Mouse (Mus musculus) kidney, postnatal 36 days (tissue): ENCODE results near the gene Olfr639.
"Not testable (repeated sequence)": the region's sequence is repeated elsewhere in the genome, so short reads cannot be mapped to it uniquely, and the experiment has no call there.

Experiments used
- DNase-seq, 2 experiments: peaks; one replicate each; pipeline ENCODE4 v3.0.0; 2021 to 2022; ENCODE audit warnings: mixed read lengths in 2 of 2

The Olfr639 gene

GRCm38 (mm10) chr7:104017203-104017602 is at the start of gene Olfr639:
Gene Olfr639 (minus strand): TSS chr7:104017303.
- DNase-seq: no peak

GRCm38 (mm10) chr7:104061345-104061744 is 44.2 kb upstream of the Olfr639 start, which contains the start of gene 4930516K23Rik:
Gene 4930516K23Rik (minus strand): TSS chr7:104061445.
- DNase-seq: no peak

DNA sequence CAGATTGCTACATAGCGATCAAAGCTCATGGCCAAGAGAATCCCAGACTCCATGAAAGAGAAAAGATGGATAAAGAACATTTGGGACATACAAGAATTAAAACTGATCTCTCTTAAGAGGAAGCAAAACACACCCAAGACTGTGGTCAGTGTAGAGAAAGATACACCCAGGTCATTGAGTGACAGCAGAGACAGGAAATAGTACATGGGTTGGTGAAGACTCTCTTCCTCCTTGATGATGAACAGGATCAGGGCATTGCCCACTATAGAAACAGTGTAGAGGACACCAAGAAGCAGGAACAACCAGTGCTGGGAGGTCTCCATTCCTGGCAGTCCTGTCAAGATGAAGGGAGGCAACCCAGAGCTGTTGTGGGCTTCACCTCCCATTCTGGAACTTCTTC is 42.1 kb upstream of the Olfr639 start:
- DNase-seq: no peak

- no peak for DNase-seq
Observed at GRCm38 (mm10) chr7:104052566-104052965, 35.5 kb upstream of the Olfr639 start, which contains the start of gene Olfr642. Gene Olfr642 (minus strand): TSS chr7:104052666.

DNA sequence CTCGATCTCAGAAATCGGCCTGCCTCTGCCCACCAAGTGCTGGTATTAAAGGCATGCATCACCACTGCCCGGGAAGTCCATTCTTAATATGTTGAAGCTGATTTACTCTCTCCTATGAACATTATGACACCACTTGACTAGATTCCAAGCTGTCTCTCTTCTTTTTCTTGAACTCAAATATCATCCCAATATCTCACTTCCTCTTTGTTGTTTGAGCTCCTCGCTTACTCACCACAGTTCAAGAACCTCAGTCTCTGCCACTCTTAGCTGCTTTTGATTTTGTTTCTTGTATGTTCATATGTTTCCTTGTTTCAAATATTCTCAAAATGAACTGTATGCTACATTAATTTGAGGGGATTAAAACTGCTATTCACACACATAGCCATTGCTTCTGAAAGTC is 33.6 kb upstream of the Olfr639 start:
- no peak for DNase-seq

- DNase-seq: no peak
Observed at GRCm38 (mm10) chr7:104035145-104035544, 18.0 kb upstream of the Olfr639 start, which contains the start of gene Olfr641. Gene Olfr641 (plus strand): TSS chr7:104035445.

GRCm38 (mm10) chr7:104026978-104027377 is 9.9 kb upstream of the Olfr639 start:
- DNase-seq: no peak

GRCm38 (mm10) chr7:104025473-104025872 is 8.4 kb upstream of the Olfr639 start, which contains the start of gene Olfr640:
Gene Olfr640 (minus strand): TSS chr7:104025573.
- no peak for DNase-seq

DNA sequence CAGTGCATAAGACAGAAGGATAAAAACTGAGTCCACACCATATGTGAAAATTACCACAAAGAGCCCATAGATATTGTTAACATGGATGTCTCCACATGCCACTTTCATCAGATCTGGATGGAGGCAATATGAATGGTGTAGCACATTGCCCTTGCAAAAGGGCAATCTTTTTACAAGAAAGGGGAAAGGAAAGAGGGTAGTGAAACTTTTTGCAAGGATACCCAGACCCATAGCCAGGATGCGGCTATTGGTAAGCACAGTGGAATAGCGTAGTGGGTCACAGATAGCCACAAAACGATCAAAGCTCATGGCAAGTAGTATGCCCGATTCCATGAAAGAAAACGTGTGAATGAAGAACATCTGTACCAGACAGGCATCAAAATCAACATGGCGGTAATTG is 4.5 kb upstream of the Olfr639 start:
- DNase-seq: no peak

- DNase-seq: no peak
Observed at GRCm38 (mm10) chr7:104018953-104019352, 1.9 kb upstream of the Olfr639 start.

- DNase-seq: no peak
Observed at GRCm38 (mm10) chr7:103999124-103999523, 18.0 kb downstream of the Olfr639 start.

DNA sequence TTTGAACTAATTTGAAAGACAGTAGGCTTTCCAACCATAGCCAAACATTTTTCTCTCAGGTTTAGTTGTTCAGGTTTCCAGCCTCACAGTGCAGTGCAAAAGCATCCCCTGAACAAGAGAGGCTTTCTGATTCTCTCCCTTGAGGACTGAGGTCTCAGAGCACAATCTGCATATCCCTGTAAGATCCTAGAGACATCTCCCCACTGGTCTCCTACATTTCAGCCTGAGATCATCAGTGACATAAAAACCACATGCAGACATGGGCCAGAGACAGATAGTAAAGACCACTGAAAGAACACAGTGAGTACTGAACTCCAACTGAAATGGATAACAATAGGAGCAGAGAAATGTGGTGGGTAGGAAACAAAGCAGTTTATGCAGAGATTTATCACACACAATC is 18.7 kb downstream of the Olfr639 start, which contains the start of gene Olfr638:
Gene Olfr638, plus strand, starts transcription at position 301 of the 400 bp plus-strand sequence.
- DNase-seq: no peak

- DNase-seq: no peak
Observed at GRCm38 (mm10) chr7:103971782-103972181, 45.3 kb downstream of the Olfr639 start.

DNA sequence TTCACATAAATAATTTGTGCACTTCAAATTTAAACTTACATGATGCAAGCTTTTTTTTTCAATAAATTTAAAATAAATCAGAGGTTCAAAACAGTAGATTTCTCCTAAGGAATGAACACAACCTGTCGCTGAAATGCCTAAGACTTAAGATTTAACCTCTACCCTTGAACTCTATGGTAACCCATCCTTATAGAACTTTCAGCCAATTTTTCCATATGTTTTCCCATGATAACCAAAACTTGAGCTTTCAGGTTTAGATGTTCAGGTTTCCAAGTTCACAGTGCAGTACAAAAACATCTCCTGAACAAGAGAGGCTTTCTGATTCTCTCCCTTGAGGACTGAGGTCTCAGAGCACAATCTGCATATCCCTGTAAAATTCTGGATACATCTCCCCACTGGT is 46.3 kb downstream of the Olfr639 start, which contains the start of gene Olfr635:
Gene Olfr635, plus strand, starts transcription at position 301 of the 400 bp plus-strand sequence.
- no peak for DNase-seq

GRCm38 (mm10) chr7:103966873-103967272 is 50.2 kb downstream of the Olfr639 start:
- not testable (repeated sequence) for DNase-seq
